Mouse (Mus musculus): ENCODE measurements around the gene Olfr701. TPM values are rescaled to one million over a fixed set of nuclear protein-coding genes. Genes with fewer than 3 reads are reported as not detected.

Gene Olfr701
- polyA plus RNA-seq (2016; fragmentation: Nextera tagmentation; extraction: Ambion mirVana), result 0.02 TPM in 1 of 2 replicates, not detected in the other

- H3K9ac ChIP-seq, result no peak within 1 kb of the TSS
- H3K27me3 ChIP-seq (replicated peaks), result no peaks in the 10 kb centered on the region
- no peak within 1 kb of the TSS for H3K4me2 ChIP-seq
- no peak within 1 kb of the TSS for H3K4me3 ChIP-seq
- H3K4me1 ChIP-seq, result no peaks in the 10 kb centered on the region
- no peaks in the 10 kb centered on the region for H3K36me3 ChIP-seq
- no peaks in the 10 kb centered on the region for H3K9me3 ChIP-seq (replicated peaks)
- no peak for ATAC-seq
- no peak within 1 kb of the TSS for H3K27ac ChIP-seq
- WGBS (ENCODE audit: insufficient replicate concordance), result 44% methylated on average over 2 of the region's 2 CpGs
Measured at GRCm38 (mm10) chr7:106813829-106814228, at the start of gene Olfr701. Gene Olfr701, plus strand, starts transcription at chr7:106814129.

- Histone ChIP-seq H3K9me3 (replicated peaks) (no peaks in the 10 kb centered on the region), H3K4me3 (no peak overlapping the region), H3K9ac (no peak overlapping the region), H3K4me1 (no peaks in the 10 kb centered on the region), H3K36me3 (no peaks in the 10 kb centered on the region), H3K27ac (no peak overlapping the region), H3K4me2 (no peak overlapping the region), H3K27me3 (replicated peaks) (no peaks in the 10 kb centered on the region)
- no peak for ATAC-seq
Measured at GRCm38 (mm10) chr7:106788330-106788729, 25.6 kb upstream of the Olfr701 start.

DNA sequence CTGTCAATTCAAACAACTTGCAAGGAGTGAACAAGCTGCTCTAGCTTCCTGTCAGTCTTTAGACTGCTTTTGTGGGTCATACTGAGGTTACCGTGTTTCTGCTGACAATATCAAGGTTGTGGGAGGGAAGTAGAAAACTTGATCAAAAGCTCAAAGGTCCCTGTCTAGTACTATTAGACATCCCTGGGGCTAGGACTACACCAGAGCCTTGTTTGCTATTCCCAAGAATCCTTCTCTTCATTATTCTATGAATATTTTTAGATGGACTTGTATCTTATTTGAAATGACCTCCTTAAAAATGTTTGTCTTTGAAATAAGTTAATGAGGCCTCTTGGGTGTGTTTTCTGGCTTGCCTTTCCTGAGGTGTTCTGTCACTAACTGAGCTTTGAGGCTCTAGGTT is 20.8 kb upstream of the Olfr701 start, which contains the start of gene Olfr699:
Gene Olfr699 (minus strand): TSS at position 101 of the 400 bp plus-strand sequence.
- Histone ChIP-seq H3K36me3 (no peaks in the 10 kb centered on the region), H3K4me1 (no peaks in the 10 kb centered on the region), H3K4me2 (no peak within 1 kb of the TSS), H3K27ac (no peak within 1 kb of the TSS), H3K9ac (no peak within 1 kb of the TSS), H3K4me3 (no peak within 1 kb of the TSS), H3K27me3 (replicated peaks) (no peaks in the 10 kb centered on the region), H3K9me3 (replicated peaks) (no peaks in the 10 kb centered on the region)
- ATAC-seq, result no peak
- WGBS (ENCODE audit: insufficient replicate concordance), result 53% methylated on average over 1 of the region's 1 CpGs

- no peaks in the 10 kb centered on the region for H3K9me3 ChIP-seq (replicated peaks)
- no peaks in the 10 kb centered on the region for H3K36me3 ChIP-seq
- no peak within 1 kb of the TSS for H3K4me3 ChIP-seq
- 82% methylated on average over 1 of the region's 1 CpGs for WGBS (ENCODE audit: insufficient replicate concordance)
- H3K27me3 ChIP-seq (replicated peaks), result no peaks in the 10 kb centered on the region
- H3K27ac ChIP-seq, result no peak within 1 kb of the TSS
- no peak within 1 kb of the TSS for H3K9ac ChIP-seq
- no peak within 1 kb of the TSS for H3K4me2 ChIP-seq
- H3K4me1 ChIP-seq, result no peaks in the 10 kb centered on the region
- no peak for ATAC-seq
Measured at GRCm38 (mm10) chr7:106808734-106809133, 5.2 kb upstream of the Olfr701 start, which contains the start of gene Olfr700. Gene Olfr700, minus strand, starts transcription at chr7:106808834.

DNA sequence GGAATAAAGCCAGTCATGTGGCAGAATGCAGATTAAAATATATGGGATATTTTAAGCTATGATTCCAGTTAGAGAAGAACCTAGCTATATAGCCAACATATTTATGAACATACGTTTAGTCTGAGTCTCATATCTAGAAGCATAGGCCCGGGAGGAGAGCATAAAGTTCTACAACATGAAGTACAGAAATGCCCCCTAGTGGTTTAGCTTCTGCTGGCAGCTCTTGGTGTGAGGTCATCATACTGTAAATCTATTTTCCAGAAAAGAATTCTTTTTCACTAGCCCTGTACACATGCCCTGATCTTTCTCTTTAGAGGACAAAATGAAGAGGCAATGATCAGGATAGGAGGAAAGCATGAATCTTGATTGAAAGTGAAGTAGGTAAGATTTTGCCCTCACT is 1.8 kb downstream of the Olfr701 start:
- Histone ChIP-seq H3K9me3 (replicated peaks) (no peaks in the 10 kb centered on the region), H3K27me3 (replicated peaks) (no peaks in the 10 kb centered on the region), H3K4me3 (no peak overlapping the region), H3K4me1 (no peaks in the 10 kb centered on the region), H3K36me3 (no peaks in the 10 kb centered on the region), H3K4me2 (no peak overlapping the region), H3K9ac (no peak overlapping the region), H3K27ac (no peak overlapping the region)
- WGBS (ENCODE audit: insufficient replicate concordance), result 28% methylated on average over 2 of the region's 2 CpGs
- 0 out of 2 replicates have a peak, but pooled peaks have one; percentile 37 for ATAC-seq

- no peaks in the 10 kb centered on the region for H3K4me1 ChIP-seq
- H3K4me3 ChIP-seq, result no peak overlapping the region
- H3K27ac ChIP-seq, result no peak overlapping the region
- H3K9ac ChIP-seq, result no peak overlapping the region
- no peaks in the 10 kb centered on the region for H3K27me3 ChIP-seq (replicated peaks)
- H3K4me2 ChIP-seq, result no peak overlapping the region
- ATAC-seq, result no peak
- H3K36me3 ChIP-seq, result no peaks in the 10 kb centered on the region
- no peaks in the 10 kb centered on the region for H3K9me3 ChIP-seq (replicated peaks)
Measured at GRCm38 (mm10) chr7:106818414-106818813, 4.5 kb downstream of the Olfr701 start.

DNA sequence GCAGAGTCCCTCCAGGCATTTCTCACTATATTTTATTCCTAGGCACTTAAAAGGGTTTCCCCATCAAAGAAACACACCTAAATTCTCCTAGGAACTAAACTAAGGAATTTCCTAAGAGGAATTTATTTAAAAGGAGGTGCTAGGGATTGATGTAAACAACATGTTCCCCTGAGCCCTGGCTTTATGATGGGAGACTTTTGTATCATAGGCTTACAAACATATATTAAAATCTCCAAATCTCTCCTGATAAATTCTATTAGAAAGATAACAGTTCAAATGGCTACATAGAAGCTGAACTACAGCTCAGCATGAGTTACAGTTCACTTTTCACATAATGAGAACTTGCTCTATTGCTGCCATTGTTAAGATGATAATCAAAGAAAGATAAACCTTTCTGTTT is 19.9 kb downstream of the Olfr701 start, which contains the start of gene Olfr702:
Gene Olfr702 (minus strand): TSS at position 101 of the 400 bp plus-strand sequence.
- ATAC-seq, result no peak
- Histone ChIP-seq H3K4me1 (no peaks in the 10 kb centered on the region), H3K36me3 (no peaks in the 10 kb centered on the region), H3K27ac (no peak within 1 kb of the TSS), H3K27me3 (replicated peaks) (no peaks in the 10 kb centered on the region), H3K9ac (no peak within 1 kb of the TSS), H3K9me3 (replicated peaks) (no peaks in the 10 kb centered on the region), H3K4me3 (no peak within 1 kb of the TSS), H3K4me2 (no peak within 1 kb of the TSS)

GRCm38 (mm10) chr7:106843060-106843459 is 29.1 kb downstream of the Olfr701 start, which contains the start of gene Olfr703:
Gene Olfr703, plus strand, starts transcription at chr7:106843360.
- H3K27ac ChIP-seq, result no peak within 1 kb of the TSS
- no peak within 1 kb of the TSS for H3K4me2 ChIP-seq
- 50% methylated on average over 2 of the region's 2 CpGs for WGBS (ENCODE audit: insufficient replicate concordance)
- no peaks in the 10 kb centered on the region for H3K4me1 ChIP-seq
- no peak for ATAC-seq
- H3K36me3 ChIP-seq, result no peaks in the 10 kb centered on the region
- H3K27me3 ChIP-seq (replicated peaks), result no peaks in the 10 kb centered on the region
- H3K4me3 ChIP-seq, result no peak within 1 kb of the TSS
- H3K9me3 ChIP-seq (replicated peaks), result no peaks in the 10 kb centered on the region
- no peak within 1 kb of the TSS for H3K9ac ChIP-seq

DNA sequence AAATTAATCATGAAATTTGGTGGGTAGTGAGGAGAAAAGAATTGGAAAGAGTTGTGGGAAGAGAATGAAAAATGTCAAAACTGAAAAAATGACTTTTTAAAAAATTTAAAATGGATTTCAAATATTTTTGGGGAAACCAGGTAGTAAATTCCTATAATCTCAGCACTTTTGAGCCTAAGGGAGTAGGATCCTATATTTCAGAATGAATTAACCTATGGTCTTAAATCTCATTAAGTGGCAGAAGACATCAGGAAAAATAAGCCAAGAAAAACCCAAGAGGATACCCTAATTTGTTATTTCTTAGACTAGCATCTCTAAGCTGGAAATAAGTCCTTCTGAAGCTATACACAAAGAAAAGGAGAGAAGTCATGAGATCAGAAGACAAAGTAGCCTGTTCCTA is 49.0 kb downstream of the Olfr701 start, which contains the start of gene Olfr704:
Gene Olfr704 (plus strand): TSS at position 301 of the 400 bp plus-strand sequence.
- Histone ChIP-seq H3K27me3 (replicated peaks) (no peaks in the 10 kb centered on the region), H3K4me2 (no peak within 1 kb of the TSS)
- no peak for ATAC-seq

More for the DNA sequence above, 49.0 kb downstream of the Olfr701 start, which contains the start of gene Olfr704:
- Histone ChIP-seq H3K36me3 (no peaks in the 10 kb centered on the region), H3K4me3 (no peak within 1 kb of the TSS), H3K4me1 (no peaks in the 10 kb centered on the region), H3K9ac (no peak within 1 kb of the TSS), H3K27ac (no peak within 1 kb of the TSS), H3K9me3 (replicated peaks) (no peaks in the 10 kb centered on the region)

Other genes with a start within 250 kb of the Olfr701 start
- not detected in 2 replicates for gene Olfr693, start 133.5 kb upstream of the Olfr701 start, polyA plus RNA-seq (2016; fragmentation: Nextera tagmentation; extraction: Ambion mirVana)
- not detected in 2 replicates for gene Olfr694, start 122.3 kb upstream of the Olfr701 start, polyA plus RNA-seq (2016; fragmentation: Nextera tagmentation; extraction: Ambion mirVana)
- not detected in 2 replicates for gene Olfr695, start 97.7 kb upstream of the Olfr701 start, polyA plus RNA-seq (2016; fragmentation: Nextera tagmentation; extraction: Ambion mirVana)
- gene Olfr697, start 71.7 kb upstream of the Olfr701 start, polyA plus RNA-seq (2016; fragmentation: Nextera tagmentation; extraction: Ambion mirVana), result not detected in 2 replicates
- not detected in 2 replicates for gene Olfr698, start 58.7 kb upstream of the Olfr701 start, polyA plus RNA-seq (2016; fragmentation: Nextera tagmentation; extraction: Ambion mirVana)
- gene Olfr699, start 20.9 kb upstream of the Olfr701 start, polyA plus RNA-seq (2016; fragmentation: Nextera tagmentation; extraction: Ambion mirVana), result not detected in 2 replicates
- gene Olfr700, start 5.3 kb upstream of the Olfr701 start, polyA plus RNA-seq (2016; fragmentation: Nextera tagmentation; extraction: Ambion mirVana), result not detected in 2 replicates
- not detected in 2 replicates for gene Olfr702, start 19.8 kb downstream of the Olfr701 start, polyA plus RNA-seq (2016; fragmentation: Nextera tagmentation; extraction: Ambion mirVana)
- not detected in 2 replicates for gene Olfr703, start 29.2 kb downstream of the Olfr701 start, polyA plus RNA-seq (2016; fragmentation: Nextera tagmentation; extraction: Ambion mirVana)
- gene Olfr704, start 49.1 kb downstream of the Olfr701 start, polyA plus RNA-seq (2016; fragmentation: Nextera tagmentation; extraction: Ambion mirVana), result not detected in 2 replicates
- not detected in 2 replicates for gene Olfr705, start 62.8 kb downstream of the Olfr701 start, polyA plus RNA-seq (2016; fragmentation: Nextera tagmentation; extraction: Ambion mirVana)
- not detected in 2 replicates for gene Olfr706, start 74.0 kb downstream of the Olfr701 start, polyA plus RNA-seq (2016; fragmentation: Nextera tagmentation; extraction: Ambion mirVana)
- not detected in 2 replicates for gene Olfr707, start 87.1 kb downstream of the Olfr701 start, polyA plus RNA-seq (2016; fragmentation: Nextera tagmentation; extraction: Ambion mirVana)
- gene Olfr1532-ps1, start 93.9 kb downstream of the Olfr701 start, polyA plus RNA-seq (2016; fragmentation: Nextera tagmentation; extraction: Ambion mirVana), result not detected in 2 replicates
- gene Olfr709-ps1, start 118.1 kb downstream of the Olfr701 start, polyA plus RNA-seq (2016; fragmentation: Nextera tagmentation; extraction: Ambion mirVana), result not detected in 2 replicates
- not detected in 2 replicates for gene Olfr710, start 134.2 kb downstream of the Olfr701 start, polyA plus RNA-seq (2016; fragmentation: Nextera tagmentation; extraction: Ambion mirVana)
- gene Olfr6, start 149.8 kb downstream of the Olfr701 start, polyA plus RNA-seq (2016; fragmentation: Nextera tagmentation; extraction: Ambion mirVana), result not detected in 2 replicates
- not detected in 2 replicates for gene Olfr711, start 161.3 kb downstream of the Olfr701 start, polyA plus RNA-seq (2016; fragmentation: Nextera tagmentation; extraction: Ambion mirVana)
- gene Olfr2, start 191.9 kb downstream of the Olfr701 start, polyA plus RNA-seq (2016; fragmentation: Nextera tagmentation; extraction: Ambion mirVana), result not detected in 2 replicates
- gene Olfr713, start 217.0 kb downstream of the Olfr701 start, polyA plus RNA-seq (2016; fragmentation: Nextera tagmentation; extraction: Ambion mirVana), result not detected in 2 replicates